Mouse (Mus musculus): ENCODE results near the gene Sbk2. TPM values are rescaled to one million over a fixed set of nuclear protein-coding genes. Genes with fewer than 3 reads are reported as not detected.

The Sbk2 gene
- polyA plus RNA-seq, 1 experiment from 2014 or later = not detected

GRCm38 (mm10) chr7:4919096-4919495 is 45.1 kb downstream of the Sbk2 start:
- H3K27me3 ChIP-seq = no peaks in the 10 kb centered on the region
- H3K4me1 ChIP-seq (replicated peaks) = peaks cover 66% of the 10 kb centered on the region
- H3K9ac ChIP-seq = no peak overlapping the region
- H3K4me2 ChIP-seq = no peak overlapping the region
- peaks cover 40% of the 10 kb centered on the region for H3K36me3 ChIP-seq
- H3K4me3 ChIP-seq = no peak overlapping the region
- H3K27ac ChIP-seq (replicated peaks) = no peak overlapping the region
- 83% methylated on average over 21 of the region's 21 CpGs for WGBS
- H3K9me3 ChIP-seq = no peaks in the 10 kb centered on the region
- no peak for ATAC-seq (ENCODE audit: low read depth)

- H3K27me3 ChIP-seq = no peaks in the 10 kb centered on the region
- 93% methylated on average over 15 of the region's 15 CpGs for WGBS
- H3K9ac ChIP-seq = no peak overlapping the region
- H3K4me2 ChIP-seq = no peak overlapping the region
- H3K36me3 ChIP-seq = peaks cover 40% of the 10 kb centered on the region
- peaks cover 62% of the 10 kb centered on the region for H3K4me1 ChIP-seq (replicated peaks)
- no peak overlapping the region for H3K4me3 ChIP-seq
- H3K27ac ChIP-seq (replicated peaks) = no peak overlapping the region
- ATAC-seq (ENCODE audit: low read depth) = no peak
- no peaks in the 10 kb centered on the region for H3K9me3 ChIP-seq
These were observed 45.5 kb downstream of the Sbk2 start for GRCm38 (mm10) chr7:4918681-4919080.

- H3K9ac ChIP-seq = peak overlapping the region; percentile 89
- no peaks in the 10 kb centered on the region for H3K27me3 ChIP-seq
- ATAC-seq (ENCODE audit: low read depth) = no peak
- peak overlapping the region; percentile 2; the same call in 1 of the 2 replicates for H3K4me3 ChIP-seq
- peaks cover 40% of the 10 kb centered on the region for H3K36me3 ChIP-seq
- H3K27ac ChIP-seq (replicated peaks) = peak overlapping the region; percentile 98; the same call in 1 of the 2 replicates
- 91% methylated on average over 2 of the region's 2 CpGs for WGBS
- no peaks in the 10 kb centered on the region for H3K9me3 ChIP-seq
- peaks cover 50% of the 10 kb centered on the region for H3K4me1 ChIP-seq (replicated peaks)
- H3K4me2 ChIP-seq = peak overlapping the region; percentile 67; the same call in 1 of the 2 replicates
These were observed 46.7 kb downstream of the Sbk2 start for GRCm38 (mm10) chr7:4917494-4917893.

GRCm38 (mm10) chr7:4915669-4916416 is 48.4 kb downstream of the Sbk2 start:
- Histone ChIP-seq H3K27me3 (no peaks in the 10 kb centered on the region), H3K4me2 (peak overlapping the region; percentile 67), H3K4me3 (peak overlapping the region; percentile 61), H3K36me3 (peaks cover 34% of the 10 kb centered on the region), H3K9me3 (no peaks in the 10 kb centered on the region), H3K27ac (replicated peaks) (peak overlapping the region; percentile 98), H3K4me1 (replicated peaks) (peaks cover 34% of the 10 kb centered on the region), H3K9ac (peak overlapping the region; percentile 89)
- peak; percentile 78 for ATAC-seq (ENCODE audit: low read depth)
- 11% methylated on average over 14 of the region's 14 CpGs for WGBS

- peak within 1 kb of the TSS; percentile 61 for H3K4me3 ChIP-seq
- ATAC-seq (ENCODE audit: low read depth) = peak; percentile 90
- no peaks in the 10 kb centered on the region for H3K9me3 ChIP-seq
These were observed 49.1 kb downstream of the Sbk2 start, which contains the start of gene Zfp628 for GRCm38 (mm10) chr7:4915007-4915665. Gene Zfp628 (plus strand): TSS chr7:4915217.

GRCm38 (mm10) chr7:4912248-4912647 is 52.0 kb downstream of the Sbk2 start:
- Histone ChIP-seq H3K4me2 (no peak overlapping the region), H3K36me3 (no peaks in the 10 kb centered on the region), H3K27me3 (peaks cover 3% of the 10 kb centered on the region; the same call in 1 of the 2 replicates), H3K9ac (no peak overlapping the region), H3K4me1 (replicated peaks) (peaks cover 20% of the 10 kb centered on the region), H3K4me3 (no peak overlapping the region), H3K9me3 (no peaks in the 10 kb centered on the region), H3K27ac (replicated peaks) (no peak overlapping the region)
- no peak for ATAC-seq (ENCODE audit: low read depth)
- 72% methylated on average over 5 of the region's 5 CpGs for WGBS

More at GRCm38 (mm10) chr7:4915007-4915665, 49.1 kb downstream of the Sbk2 start, which contains the start of gene Zfp628:
- 2% methylated on average over 55 of the region's 56 CpGs for WGBS
- Histone ChIP-seq H3K4me1 (replicated peaks) (peaks cover 30% of the 10 kb centered on the region), H3K4me2 (peak within 1 kb of the TSS; percentile 67), H3K27ac (replicated peaks) (peak within 1 kb of the TSS; percentile 98), H3K27me3 (no peaks in the 10 kb centered on the region), H3K36me3 (peaks cover 27% of the 10 kb centered on the region), H3K9ac (peak within 1 kb of the TSS; percentile 89)

- H3K4me1 ChIP-seq (replicated peaks) = peaks cover 13% of the 10 kb centered on the region
- no peak overlapping the region for H3K4me3 ChIP-seq
- H3K27me3 ChIP-seq = peaks cover 3% of the 10 kb centered on the region; the same call in 1 of the 2 replicates
- H3K9ac ChIP-seq = no peak overlapping the region
- no peak overlapping the region for H3K4me2 ChIP-seq
- ATAC-seq (ENCODE audit: low read depth) = no peak
- H3K36me3 ChIP-seq = no peaks in the 10 kb centered on the region
- no peak overlapping the region for H3K27ac ChIP-seq (replicated peaks)
- 40% methylated on average over 9 of the region's 9 CpGs for WGBS
- H3K9me3 ChIP-seq = no peaks in the 10 kb centered on the region
These were observed 52.6 kb downstream of the Sbk2 start for GRCm38 (mm10) chr7:4911561-4911960.

- ATAC-seq (ENCODE audit: low read depth) = no peak
- no peaks in the 10 kb centered on the region for H3K36me3 ChIP-seq
- 0 out of 2 replicates have a peak, but pooled peaks cover 4% of the 10 kb centered on the region for H3K9me3 ChIP-seq
- H3K4me1 ChIP-seq (replicated peaks) = no peaks in the 10 kb centered on the region
- 37% methylated on average over 10 of the region's 10 CpGs for WGBS
- H3K27me3 ChIP-seq = peaks cover 3% of the 10 kb centered on the region; the same call in 1 of the 2 replicates
- no peak within 1 kb of the TSS for H3K9ac ChIP-seq
- no peak within 1 kb of the TSS for H3K27ac ChIP-seq (replicated peaks)
- H3K4me2 ChIP-seq = no peak within 1 kb of the TSS
- H3K4me3 ChIP-seq = no peak within 1 kb of the TSS
These were observed 57.7 kb downstream of the Sbk2 start, which contains the start of gene Gm36210 for GRCm38 (mm10) chr7:4906466-4906950. Gene Gm36210 (minus strand): TSS chr7:4906516.

- no peak overlapping the region for H3K9ac ChIP-seq
- no peak overlapping the region for H3K4me2 ChIP-seq
- H3K4me3 ChIP-seq = no peak overlapping the region
- WGBS = 76% methylated on average over 9 of the region's 9 CpGs
- peaks cover 8% of the 10 kb centered on the region; the same call in 1 of the 2 replicates for H3K9me3 ChIP-seq
- H3K36me3 ChIP-seq = no peaks in the 10 kb centered on the region
- no peak overlapping the region for H3K27ac ChIP-seq (replicated peaks)
- peaks cover 22% of the 10 kb centered on the region for H3K4me1 ChIP-seq (replicated peaks)
- peaks cover 4% of the 10 kb centered on the region; the same call in 1 of the 2 replicates for H3K27me3 ChIP-seq
- ATAC-seq (ENCODE audit: low read depth) = no peak
These were observed 61.8 kb downstream of the Sbk2 start for GRCm38 (mm10) chr7:4902404-4902803.

GRCm38 (mm10) chr7:4901171-4901570 is 63.0 kb downstream of the Sbk2 start:
- Histone ChIP-seq H3K4me1 (replicated peaks) (peaks cover 22% of the 10 kb centered on the region), H3K36me3 (no peaks in the 10 kb centered on the region)
- 55% methylated on average over 8 of the region's 8 CpGs for WGBS

GRCm38 (mm10) chr7:4900523-4900851 is 63.7 kb downstream of the Sbk2 start:
- Histone ChIP-seq H3K36me3 (no peaks in the 10 kb centered on the region), H3K4me1 (replicated peaks) (peaks cover 22% of the 10 kb centered on the region), H3K4me2 (peak overlapping the region; percentile 58), H3K4me3 (no peak overlapping the region; the same call in 1 of the 2 replicates), H3K27ac (replicated peaks) (no peak overlapping the region), H3K9me3 (peaks cover 8% of the 10 kb centered on the region; the same call in 1 of the 2 replicates), H3K9ac (no peak overlapping the region), H3K27me3 (peaks cover 4% of the 10 kb centered on the region; the same call in 1 of the 2 replicates)
- 30% methylated on average over 11 of the region's 11 CpGs for WGBS
- no peak for ATAC-seq (ENCODE audit: low read depth)

More at GRCm38 (mm10) chr7:4901171-4901570, 63.0 kb downstream of the Sbk2 start:
- Histone ChIP-seq H3K4me2 (no peak overlapping the region), H3K4me3 (no peak overlapping the region), H3K27me3 (peaks cover 4% of the 10 kb centered on the region; the same call in 1 of the 2 replicates), H3K9me3 (peaks cover 8% of the 10 kb centered on the region; the same call in 1 of the 2 replicates), H3K9ac (no peak overlapping the region), H3K27ac (replicated peaks) (no peak overlapping the region)
- no peak for ATAC-seq (ENCODE audit: low read depth)
